10 mouse cellular contexts compared by ENCODE assay signal in the genomic region with DNA sequence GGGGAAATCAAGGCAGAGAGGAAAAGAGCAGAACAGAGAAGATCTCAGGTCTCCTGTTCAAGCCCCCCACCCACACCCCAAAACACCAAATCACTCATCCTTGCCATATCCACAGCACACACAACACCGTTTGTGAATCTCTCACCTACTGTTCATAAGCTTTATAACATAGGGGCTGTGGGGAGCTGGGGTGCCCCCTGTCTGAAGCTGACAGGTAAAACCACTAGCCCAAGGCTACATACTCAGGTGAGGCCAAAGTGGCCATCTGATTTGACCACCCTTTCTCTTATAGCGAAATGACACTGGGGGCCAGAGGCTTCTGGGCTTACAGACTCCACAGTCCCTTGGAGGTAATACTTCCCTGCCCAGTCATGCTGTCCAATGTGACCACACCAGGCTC. TPM values are rescaled to one million over a fixed set of nuclear protein-coding genes. Genes with fewer than 3 reads are reported as not detected.
DNase-seq lines count a peak whose midpoint lies in the region; ATAC-seq and TF ChIP-seq lines count a peak whose summit lies in the region.
"Had no signal": no experiment of that assay in that cellular context is flagged by ENCODE, and none has a peak within 500 bp of the region (broad histone marks: within the 10 kb centered on the region; RNA-seq: fewer than 3 reads in every experiment).

No protein-coding gene starts in this region.

- H3K4me1 ChIP-seq in kidney, embryonic 15.5 days = peaks cover 33% of the 10 kb centered on the region
- peaks cover 23% of the 10 kb centered on the region for H3K4me1 ChIP-seq in limb, embryonic 14.5 days (ENCODE audit: control insufficient read depth, insufficient read depth, low read length)

- peak overlapping the region; percentile 92; the same call in 1 of the 2 replicates for H3K4me2 ChIP-seq in kidney, embryonic 15.5 days
- H3K4me2 ChIP-seq in limb, embryonic 14.5 days (replicated peaks; ENCODE audit: low read depth, low read length, severe bottlenecking) = peak overlapping the region; percentile 98

- no peaks in the 10 kb centered on the region for H3K36me3 ChIP-seq in kidney, embryonic 15.5 days
- peaks cover 10% of the 10 kb centered on the region for H3K36me3 ChIP-seq in C2C12 (ENCODE audit: control insufficient read depth, insufficient read depth)
- H3K36me3 ChIP-seq in limb, embryonic 14.5 days (ENCODE audit: control insufficient read depth, insufficient read depth, low read length) = no peaks in the 10 kb centered on the region
- H3K36me3 ChIP-seq: hindbrain, embryonic 15.5 days had no signal

- TF ChIP-seq CTCF in C2C12 (IDR thresholded peaks at IDR 0.05; ENCODE audit: control insufficient read depth, insufficient read depth, insufficient read length) = no peak

- ATAC-seq in kidney, embryonic 15.5 days (replicated peaks; ENCODE audit: low FRiP score) = no peak
- no peak for ATAC-seq in limb, embryonic 14.5 days (ENCODE audit: low FRiP score, low read depth)

- peaks cover 45% of the 10 kb centered on the region for H3K79me3 ChIP-seq in C2C12 (ENCODE audit: low read depth)

- H3K9me3 ChIP-seq in kidney, embryonic 15.5 days (replicated peaks) = no peaks in the 10 kb centered on the region
- no peaks in the 10 kb centered on the region for H3K9me3 ChIP-seq in limb, embryonic 14.5 days (ENCODE audit: control insufficient read depth, low read length)
- H3K9me3 ChIP-seq: hindbrain, embryonic 15.5 days had no signal

- DNase-seq in kidney, postnatal 36 days = no peak
- peak; percentile 53 for DNase-seq in 3T3-L1 (ENCODE audit: low read depth, low spot score)
- no peak for DNase-seq in limb, embryonic 14.5 days (ENCODE audit: low spot score)
- DNase-seq in left cerebral cortex, adult 18-20 months (ENCODE audit: low spot score in 2 of 2) = no peak
- DNase-seq in right cerebral cortex, postnatal 36 days (ENCODE audit: low spot score in 2 of 2) = no peak
- DNase-seq: cerebellum, adult 8-10 months; right cerebral cortex, postnatal 4 days had no signal

- H3K4me3 ChIP-seq in kidney, embryonic 15.5 days (replicated peaks) = no peak overlapping the region
- peak overlapping the region; percentile 54 for H3K4me3 ChIP-seq in C2C12 (ENCODE audit: insufficient read depth, poor library complexity, severe bottlenecking)
- no peak overlapping the region; the same call in 1 of the 2 replicates for H3K4me3 ChIP-seq in limb, embryonic 14.5 days (replicated peaks; ENCODE audit: low read length)

- no peak overlapping the region for H3K27ac ChIP-seq in kidney, embryonic 15.5 days
- H3K27ac ChIP-seq in limb, embryonic 14.5 days (replicated peaks; ENCODE audit: low read depth, low read length) = no peak overlapping the region
- H3K27ac ChIP-seq: hindbrain, embryonic 15.5 days had no signal

- H3ac ChIP-seq in C2C12 (ENCODE audit: control insufficient read depth, insufficient read length, low read depth) = peak overlapping the region; percentile 77

- TF ChIP-seq POLR2A in limb, embryonic 14.5 days (IDR thresholded peaks at IDR 0.05; ENCODE audit: borderline replicate concordance, extremely low read depth, insufficient read depth, insufficient read length) = no peak

- no peak overlapping the region for H3K9ac ChIP-seq in kidney, embryonic 15.5 days
- no peak overlapping the region for H3K9ac ChIP-seq in limb, embryonic 14.5 days (ENCODE audit: low read depth, low read length, severe bottlenecking)
- H3K9ac ChIP-seq: hindbrain, embryonic 15.5 days had no signal

- H3K79me2 ChIP-seq in C2C12 (ENCODE audit: control insufficient read depth, insufficient read depth) = peaks cover 63% of the 10 kb centered on the region

- 59% methylated on average over 2 of the region's 2 CpGs for WGBS in kidney, embryonic 15.5 days
- 45% methylated on average over 2 of the region's 2 CpGs for WGBS in limb, embryonic 14.5 days

- H3K27me3 ChIP-seq in kidney, embryonic 15.5 days = peaks cover 45% of the 10 kb centered on the region
- no peaks in the 10 kb centered on the region for H3K27me3 ChIP-seq in C2C12 (ENCODE audit: control insufficient read depth, insufficient read depth, insufficient read length)
- H3K27me3 ChIP-seq in limb, embryonic 14.5 days (ENCODE audit: control insufficient read depth, insufficient read depth, low read length) = peaks cover 13% of the 10 kb centered on the region

TF ChIP-seq in C2C12, 6 proteins besides CTCF, POLR2A, EP300 and RAD21:
- no peak for TF ChIP-seq FOSL1 (IDR thresholded peaks at IDR 0.05; ENCODE audit: insufficient read depth, low read length, poor library complexity, severe bottlenecking)
- TF ChIP-seq MYOD1 (IDR thresholded peaks at IDR 0.05; ENCODE audit: control insufficient read depth, insufficient read length, low read depth) = no peak
- TF ChIP-seq MYOG (IDR thresholded peaks at IDR 0.05; ENCODE audit: control insufficient read depth, extremely low read depth, insufficient read length) = no peak
- TF ChIP-seq CEBPB (IDR thresholded peaks at IDR 0.05; ENCODE audit: low read depth) = no peak
- TF ChIP-seq MAX (IDR thresholded peaks at IDR 0.05) = no peak
- TF ChIP-seq USF1 (IDR thresholded peaks at IDR 0.05; ENCODE audit: low read depth) = no peak

RNA-seq across cellular contexts. Expression of gene Syne3, which starts 1.5 kb away (rescaled TPM):
- 0.82 TPM in 2 replicates for polyA plus RNA-seq in kidney, embryonic 15.5 days (2015; fragmentation: Nextera tagmentation; extraction: Ambion mirVana)
- 24.8 TPM for polyA plus RNA-seq in C2C12 (2012; fragmentation: generic; extraction: Trizol)
- 2.6 and 3.0 TPM in 2 replicates for polyA plus RNA-seq in limb, embryonic 14.5 days (2012; rRNA removed)
- 1.2 and 2.0 TPM in 2 replicates for polyA plus RNA-seq in limb, embryonic 14.5 days (2014; fragmentation: Nextera tagmentation; extraction: Ambion mirVana)
- 1 to 10 TPM; 1.8 to 2.3 TPM for total RNA-seq in left cerebral cortex, adult 18-20 months (2021)

RNA-seq across cellular contexts. Expression of gene Glrx5, which starts 24.3 kb away (rescaled TPM):
- polyA plus RNA-seq in kidney, embryonic 15.5 days (2015; fragmentation: Nextera tagmentation; extraction: Ambion mirVana) = 159 and 184 TPM in 2 replicates
- 92.2 TPM for polyA plus RNA-seq in C2C12 (2012; fragmentation: generic; extraction: Trizol)
- 70.0 and 85.1 TPM in 2 replicates for polyA plus RNA-seq in limb, embryonic 14.5 days (2012; rRNA removed)
- polyA plus RNA-seq in limb, embryonic 14.5 days (2014; fragmentation: Nextera tagmentation; extraction: Ambion mirVana) = 163 and 175 TPM in 2 replicates
- total RNA-seq in left cerebral cortex, adult 18-20 months (2021) = 10 to 100 TPM; 45.1 to 48.5 TPM
